Mouse (Mus musculus) right cerebral cortex, adult 18-20 months (tissue): ENCODE results near the gene Eif5.
"Not testable (repeated sequence)": the region's sequence is repeated elsewhere in the genome, so short reads cannot be mapped to it uniquely, and the experiment has no call there.

ENCODE experiments used
- DNase-seq: peaks from one replicate; pipeline ENCODE4 v3.0.0; 2022; ENCODE audit warnings: mixed read lengths

Eif5 gene

GRCm38 (mm10) chr12:111537796-111538291 is at the start of gene Eif5:
Gene Eif5 (plus strand): TSS chr12:111538016.
- peak; percentile 99 for DNase-seq

GRCm38 (mm10) chr12:111489261-111489865 is 48.5 kb upstream of the Eif5 start:
- no peak for DNase-seq

GRCm38 (mm10) chr12:111494931-111495330 is 42.9 kb upstream of the Eif5 start:
- DNase-seq = no peak

GRCm38 (mm10) chr12:111497076-111497475 is 40.7 kb upstream of the Eif5 start:
- DNase-seq = no peak

- DNase-seq = no peak
Measured at GRCm38 (mm10) chr12:111499617-111500016, 38.2 kb upstream of the Eif5 start.

GRCm38 (mm10) chr12:111500725-111501124 is 37.1 kb upstream of the Eif5 start:
- peak; percentile 18 for DNase-seq

- no peak for DNase-seq
Measured at GRCm38 (mm10) chr12:111503063-111503567, 34.7 kb upstream of the Eif5 start.

GRCm38 (mm10) chr12:111503571-111503970 is 34.2 kb upstream of the Eif5 start:
- DNase-seq = no peak

- peak; percentile 95 for DNase-seq
Measured at GRCm38 (mm10) chr12:111504904-111505303, 32.9 kb upstream of the Eif5 start.

GRCm38 (mm10) chr12:111507001-111507400 is 30.8 kb upstream of the Eif5 start:
- DNase-seq = no peak

GRCm38 (mm10) chr12:111507962-111508361 is 29.9 kb upstream of the Eif5 start:
- DNase-seq = no peak

GRCm38 (mm10) chr12:111508438-111508837 is 29.4 kb upstream of the Eif5 start:
- DNase-seq = not testable (repeated sequence)

- DNase-seq = no peak
Measured at GRCm38 (mm10) chr12:111512572-111513063, 25.2 kb upstream of the Eif5 start.

- DNase-seq = peak; percentile 51
Measured at GRCm38 (mm10) chr12:111513673-111514072, 24.1 kb upstream of the Eif5 start.

- peak; percentile 10 for DNase-seq
Measured at GRCm38 (mm10) chr12:111514231-111514792, 23.5 kb upstream of the Eif5 start.

- DNase-seq = no peak
Measured at GRCm38 (mm10) chr12:111514874-111515649, 22.8 kb upstream of the Eif5 start.

- DNase-seq = no peak
Measured at GRCm38 (mm10) chr12:111515920-111516319, 21.9 kb upstream of the Eif5 start.

GRCm38 (mm10) chr12:111516826-111517225 is 21.0 kb upstream of the Eif5 start:
- peak; percentile 53 for DNase-seq

GRCm38 (mm10) chr12:111517901-111518300 is 19.9 kb upstream of the Eif5 start:
- no peak for DNase-seq

- no peak for DNase-seq
Measured at GRCm38 (mm10) chr12:111518391-111518790, 19.4 kb upstream of the Eif5 start.

GRCm38 (mm10) chr12:111519821-111520220 is 18.0 kb upstream of the Eif5 start:
- DNase-seq = peak; percentile 47

GRCm38 (mm10) chr12:111520994-111521393 is 16.8 kb upstream of the Eif5 start:
- no peak for DNase-seq

- DNase-seq = no peak
Measured at GRCm38 (mm10) chr12:111524469-111524868, 13.3 kb upstream of the Eif5 start.
